Mouse (Mus musculus) CH12.LX (cell line): ENCODE results near the gene Acsl3.

Experiments
- CTCF ChIP-seq, 2 experiments: IDR thresholded peaks in 1 of 2; conservative IDR thresholded peaks in 1 of 2; 2 replicates each; pipeline ENCODE4 v1.5.1; 2011 to 2012; ENCODE audit warnings: low read depth in 2 of 2, low read length in 2 of 2, improper control_type of control experiment in 1 of 2, inconsistent platforms in 1 of 2, mild to moderate bottlenecking in 1 of 2, moderate library complexity in 1 of 2
- E2F4 ChIP-seq: IDR thresholded peaks from 2 replicates; pipeline ENCODE4 v1.6.1; 2011; ENCODE audit warnings: low read depth, low read length, improper control_type of control experiment; ENCODE audit not compliant: insufficient replicate concordance
- MAZ ChIP-seq: IDR thresholded peaks from 2 replicates; pipeline ENCODE4 v1.6.1; 2012; ENCODE audit warnings: low read depth, mild to moderate bottlenecking, inconsistent platforms, low read length, improper control_type of control experiment, moderate library complexity
- PAX5 ChIP-seq: IDR thresholded peaks from 2 replicates; pipeline ENCODE4 v1.6.1; 2012; ENCODE audit warnings: low read length, inconsistent platforms, mixed read lengths
- POLR2A ChIP-seq: IDR thresholded peaks from 2 replicates; pipeline ENCODE4 v1.6.1; 2011; ENCODE audit warnings: low read depth, mild to moderate bottlenecking, improper control_type of control experiment, low read length
- RAD21 ChIP-seq: IDR thresholded peaks from 2 replicates; pipeline ENCODE4 v1.6.1; 2011; ENCODE audit warnings: low read depth, mild to moderate bottlenecking, low read length, improper control_type of control experiment, moderate library complexity
- TCF12 ChIP-seq: IDR thresholded peaks from 2 replicates; pipeline ENCODE4 v1.6.1; 2014; ENCODE audit warnings: low read depth, mild to moderate bottlenecking, inconsistent platforms, low read length, improper control_type of control experiment
- UBTF ChIP-seq: IDR thresholded peaks from 2 replicates; pipeline ENCODE4 v1.6.1; 2012; ENCODE audit warnings: low read depth, mild to moderate bottlenecking, inconsistent platforms, low read length, improper control_type of control experiment, moderate library complexity
- USF1 ChIP-seq: IDR thresholded peaks from 2 replicates; pipeline ENCODE4 v1.6.1; 2014; ENCODE audit warnings: low read depth, mild to moderate bottlenecking, inconsistent platforms, low read length, improper control_type of control experiment

DNA sequence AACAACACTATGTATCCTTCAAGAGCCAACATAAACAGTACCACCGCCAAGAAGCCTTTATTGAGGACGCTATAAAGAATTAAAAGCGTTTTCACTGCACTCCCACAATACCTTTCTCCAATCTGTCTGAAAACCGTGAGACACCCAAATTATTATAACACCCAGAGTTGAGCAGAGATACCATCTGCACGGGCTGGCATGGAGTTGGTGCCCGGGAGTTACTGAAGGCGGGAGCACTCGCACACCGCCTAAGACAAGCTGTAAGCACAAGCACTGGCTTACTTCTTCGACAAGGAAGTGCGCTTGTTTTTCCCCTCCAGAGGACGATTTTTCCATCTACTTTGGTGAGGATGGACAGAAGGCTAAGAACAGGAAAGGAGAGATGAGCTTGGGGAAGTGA lies 84.6 kb downstream of the Acsl3 start:
- TF ChIP-seq MAZ (no peak), RAD21 (no peak), POLR2A (no peak), CTCF (conservative IDR thresholded peaks at IDR 0.05 in 1 of 2, IDR thresholded peaks at IDR 0.05 in 1 of 2; ENCODE audit: low read depth in 2 of 2, low read length in 2 of 2) (no peak), TCF12 (no peak), PAX5 (no peak), UBTF (no peak), USF1 (no peak), E2F4 (no peak)
